Mouse (Mus musculus): ENCODE results near the gene Zdhhc17. TPM values are rescaled to one million over a fixed set of nuclear protein-coding genes. Genes with fewer than 3 reads are reported as not detected.
A peak's percentile ranks its signal among the peaks of the same experiment; 100 is the strongest.

Gene Zdhhc17
- 16.8 and 18.4 TPM in 2 replicates for polyA plus RNA-seq (2015; fragmentation: Nextera tagmentation; extraction: Ambion mirVana)

DNA sequence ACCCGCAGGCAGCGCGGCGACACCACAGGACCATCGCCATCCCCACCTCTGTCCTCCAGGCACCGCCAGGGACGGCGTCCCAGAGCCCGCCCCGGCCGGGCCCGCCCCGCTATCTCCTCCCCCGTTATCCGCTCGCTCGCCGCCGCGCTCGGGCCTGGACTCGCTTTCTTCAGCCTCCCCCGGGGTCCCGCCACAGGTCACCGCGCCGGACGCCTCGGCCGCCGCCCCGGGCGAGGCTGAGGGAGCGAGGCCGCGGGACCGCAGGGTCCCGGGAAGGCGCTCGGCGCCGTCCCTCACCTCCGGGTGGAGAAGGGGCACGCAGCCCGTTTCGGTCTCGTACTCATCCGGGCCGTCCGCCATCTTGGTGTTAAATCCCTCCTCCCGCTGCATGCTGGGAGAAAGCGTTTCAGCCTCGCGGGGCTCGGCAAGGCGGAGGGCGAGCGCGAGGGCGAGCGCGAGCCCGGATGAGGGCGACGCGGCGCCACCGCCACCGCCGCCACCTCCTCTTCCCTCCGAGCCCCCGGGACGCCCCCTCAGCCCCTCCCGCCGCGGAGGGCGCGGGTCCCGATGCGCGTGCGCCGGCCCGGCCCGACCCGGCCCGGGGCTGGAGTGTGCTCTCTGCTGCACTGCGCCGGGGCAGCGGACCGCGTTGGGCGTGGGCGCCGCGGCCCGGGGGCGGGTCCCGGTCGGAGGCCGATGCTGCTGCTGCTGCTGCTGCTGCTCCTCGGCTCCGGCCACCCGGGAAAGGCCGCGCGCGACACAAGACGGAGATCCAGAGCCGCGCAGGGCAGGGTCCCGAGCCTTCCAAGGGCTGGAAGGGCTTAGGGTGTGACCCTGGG, at the start of gene Zdhhc17:
TSS of gene Zdhhc17 (minus strand) at position 500 of the 839 bp plus-strand sequence.
- TF ChIP-seq CTCF (IDR thresholded peaks at IDR 0.05) (peak; percentile 11; the same call in 1 of the 2 replicates), EP300 (IDR thresholded peaks at IDR 0.05) (no peak)

DNA sequence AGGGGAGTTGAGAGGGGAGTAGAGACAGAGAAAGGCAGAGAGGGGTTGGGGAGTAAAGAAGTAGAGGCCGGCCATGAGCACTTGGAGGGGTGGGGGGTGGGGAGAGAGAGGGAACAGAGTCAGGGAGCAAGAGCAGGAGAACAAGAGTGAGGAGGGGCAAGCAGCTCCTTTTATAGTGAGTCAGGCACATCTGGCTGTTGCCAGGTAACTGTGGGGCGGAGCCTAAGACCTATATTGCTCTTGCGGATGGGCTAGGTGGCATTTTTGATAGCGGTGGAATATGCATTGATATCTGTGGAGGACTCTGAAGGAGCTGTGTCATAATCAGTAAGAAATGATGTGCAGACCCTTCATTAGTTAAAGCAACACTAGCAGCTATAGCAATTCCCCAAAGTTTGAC, 45.8 kb upstream of the Zdhhc17 start:
- 48% methylated on average over 4 of the region's 4 CpGs for WGBS
- Histone ChIP-seq H3K4me3 (ENCODE audit: low read depth, low read length) (no peak overlapping the region), H3K4me2 (replicated peaks; ENCODE audit: low read depth, low read length) (no peak overlapping the region), H3K9ac (replicated peaks; ENCODE audit: low read depth) (no peak overlapping the region), H3K27me3 (replicated peaks; ENCODE audit: insufficient read depth, low read length) (no peaks in the 10 kb centered on the region), H3K9me3 (ENCODE audit: low read length) (no peaks in the 10 kb centered on the region), H3K4me1 (ENCODE audit: insufficient read depth, low read depth, low read length) (no peaks in the 10 kb centered on the region), H3K27ac (ENCODE audit: low read length) (no peak overlapping the region), H3K36me3 (ENCODE audit: insufficient read depth, low read length) (no peaks in the 10 kb centered on the region)
- ATAC-seq (no peak), DNase-seq (ENCODE audit: low spot score) (no peak)
- TF ChIP-seq CTCF (IDR thresholded peaks at IDR 0.05), result no peak
- TF ChIP-seq EP300 (IDR thresholded peaks at IDR 0.05), result no peak

More for the DNA sequence above, at the start of gene Zdhhc17:
- H3K4me3 ChIP-seq (ENCODE audit: low read depth, low read length), result peak within 1 kb of the TSS; percentile 91
- H3K4me2 ChIP-seq (replicated peaks; ENCODE audit: low read depth, low read length), result peak within 1 kb of the TSS; percentile 83
- DNase-seq (ENCODE audit: low spot score) (peak; percentile 96), ATAC-seq (peak; percentile 94)
- peaks cover 3% of the 10 kb centered on the region; the same call in 1 of the 2 replicates for H3K4me1 ChIP-seq (ENCODE audit: insufficient read depth, low read depth, low read length)
- no peaks in the 10 kb centered on the region for H3K36me3 ChIP-seq (ENCODE audit: insufficient read depth, low read length)
- H3K27me3 ChIP-seq (replicated peaks; ENCODE audit: insufficient read depth, low read length), result no peaks in the 10 kb centered on the region
- H3K9me3 ChIP-seq (ENCODE audit: low read length), result no peaks in the 10 kb centered on the region
- H3K27ac ChIP-seq (ENCODE audit: low read length), result peak within 1 kb of the TSS; percentile 99
- H3K9ac ChIP-seq (replicated peaks; ENCODE audit: low read depth), result peak within 1 kb of the TSS; percentile 99
- under 1% methylated on average over 48 of the region's 112 CpGs for WGBS

DNA sequence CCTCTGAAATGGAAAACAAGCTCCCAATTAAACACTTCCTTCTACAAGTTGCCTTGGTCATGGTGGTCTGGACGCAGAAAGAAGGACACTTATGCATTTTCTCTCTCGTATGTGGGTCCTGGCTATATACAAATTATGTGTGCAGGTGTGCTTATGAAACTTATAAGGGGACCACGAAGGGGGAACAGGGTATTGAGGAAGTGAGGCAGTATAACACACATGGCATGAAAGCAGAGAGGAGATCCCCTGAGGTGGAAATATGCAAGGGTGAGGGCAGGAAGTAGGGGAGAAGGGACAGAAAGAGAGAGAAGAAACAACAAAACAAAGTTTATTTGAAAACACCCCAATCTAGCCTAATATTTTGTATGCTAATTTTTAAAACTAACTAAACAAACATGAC, 41.7 kb upstream of the Zdhhc17 start:
- no peaks in the 10 kb centered on the region for H3K27me3 ChIP-seq (replicated peaks; ENCODE audit: insufficient read depth, low read length)
- no peaks in the 10 kb centered on the region for H3K4me1 ChIP-seq (ENCODE audit: insufficient read depth, low read depth, low read length)
- no peaks in the 10 kb centered on the region for H3K9me3 ChIP-seq (ENCODE audit: low read length)
- no peaks in the 10 kb centered on the region for H3K36me3 ChIP-seq (ENCODE audit: insufficient read depth, low read length)
- H3K4me3 ChIP-seq (ENCODE audit: low read depth, low read length), result no peak overlapping the region
- 83% methylated on average over 3 of the region's 3 CpGs for WGBS
- ATAC-seq (no peak), DNase-seq (ENCODE audit: low spot score) (no peak)
- TF ChIP-seq CTCF (IDR thresholded peaks at IDR 0.05), result no peak
- no peak for TF ChIP-seq EP300 (IDR thresholded peaks at IDR 0.05)
- no peak overlapping the region for H3K27ac ChIP-seq (ENCODE audit: low read length)
- no peak overlapping the region for H3K9ac ChIP-seq (replicated peaks; ENCODE audit: low read depth)
- H3K4me2 ChIP-seq (replicated peaks; ENCODE audit: low read depth, low read length), result no peak overlapping the region

DNA sequence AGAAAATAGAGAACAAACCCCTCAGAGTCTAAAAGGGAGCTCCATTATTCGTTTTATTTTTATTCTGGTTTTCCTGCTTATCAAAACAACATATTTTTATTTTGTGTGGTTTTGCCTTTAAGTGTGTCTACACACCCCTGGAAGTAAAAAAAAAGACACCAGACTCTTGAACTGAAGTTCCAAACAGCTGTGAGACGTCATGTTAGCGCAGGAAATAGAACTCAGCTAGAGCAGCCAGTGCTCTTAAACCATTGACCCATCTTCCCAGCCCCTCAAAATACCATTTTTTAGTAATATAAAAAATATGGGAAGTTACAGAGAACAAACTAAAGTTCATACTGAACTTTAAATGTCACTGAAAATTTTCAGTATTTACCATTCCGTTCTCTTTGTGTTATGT, 40.6 kb upstream of the Zdhhc17 start:
- no peak overlapping the region for H3K4me2 ChIP-seq (replicated peaks; ENCODE audit: low read depth, low read length)
- no peak overlapping the region for H3K4me3 ChIP-seq (ENCODE audit: low read depth, low read length)
- DNase-seq (ENCODE audit: low spot score), result peak; percentile 27
- H3K9ac ChIP-seq (replicated peaks; ENCODE audit: low read depth), result no peak overlapping the region
- no peak overlapping the region for H3K27ac ChIP-seq (ENCODE audit: low read length)
- 66% methylated on average over 4 of the region's 4 CpGs for WGBS
- H3K9me3 ChIP-seq (ENCODE audit: low read length), result no peaks in the 10 kb centered on the region
- no peaks in the 10 kb centered on the region for H3K27me3 ChIP-seq (replicated peaks; ENCODE audit: insufficient read depth, low read length)
- H3K4me1 ChIP-seq (ENCODE audit: insufficient read depth, low read depth, low read length), result no peaks in the 10 kb centered on the region
- H3K36me3 ChIP-seq (ENCODE audit: insufficient read depth, low read length), result no peaks in the 10 kb centered on the region
- no peak for ATAC-seq
- TF ChIP-seq EP300 (IDR thresholded peaks at IDR 0.05) (no peak), CTCF (IDR thresholded peaks at IDR 0.05) (no peak)

DNA sequence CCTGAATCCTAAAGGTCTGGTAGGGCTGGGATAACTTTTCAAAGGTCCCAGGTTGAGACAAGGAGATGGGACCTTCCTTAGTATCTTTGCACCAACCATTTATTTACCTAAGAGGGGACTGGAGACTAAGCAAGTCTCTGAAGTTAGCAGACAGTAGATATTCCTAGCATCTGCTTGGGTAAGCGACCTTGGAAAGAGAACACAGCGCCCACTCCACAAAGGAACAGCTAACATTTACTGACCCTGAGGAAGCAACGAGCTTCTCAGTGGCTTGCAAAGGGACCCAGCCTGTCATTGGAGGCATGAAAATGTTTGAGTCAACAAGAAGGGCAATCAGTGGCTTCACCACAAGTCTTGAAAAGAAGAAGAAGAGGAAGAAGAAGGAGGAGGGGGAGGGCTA, 40.1 kb upstream of the Zdhhc17 start:
- TF ChIP-seq CTCF (IDR thresholded peaks at IDR 0.05), result no peak
- no peak for TF ChIP-seq EP300 (IDR thresholded peaks at IDR 0.05)
- no peak overlapping the region for H3K27ac ChIP-seq (ENCODE audit: low read length)
- no peak overlapping the region for H3K4me2 ChIP-seq (replicated peaks; ENCODE audit: low read depth, low read length)
- H3K36me3 ChIP-seq (ENCODE audit: insufficient read depth, low read length), result no peaks in the 10 kb centered on the region
- ATAC-seq, result no peak
- no peaks in the 10 kb centered on the region for H3K27me3 ChIP-seq (replicated peaks; ENCODE audit: insufficient read depth, low read length)
- WGBS, result 58% methylated on average over 3 of the region's 3 CpGs
- no peaks in the 10 kb centered on the region for H3K4me1 ChIP-seq (ENCODE audit: insufficient read depth, low read depth, low read length)
- H3K9me3 ChIP-seq (ENCODE audit: low read length), result no peaks in the 10 kb centered on the region
- no peak overlapping the region for H3K9ac ChIP-seq (replicated peaks; ENCODE audit: low read depth)
- no peak for DNase-seq (ENCODE audit: low spot score)
- no peak overlapping the region for H3K4me3 ChIP-seq (ENCODE audit: low read depth, low read length)

DNA sequence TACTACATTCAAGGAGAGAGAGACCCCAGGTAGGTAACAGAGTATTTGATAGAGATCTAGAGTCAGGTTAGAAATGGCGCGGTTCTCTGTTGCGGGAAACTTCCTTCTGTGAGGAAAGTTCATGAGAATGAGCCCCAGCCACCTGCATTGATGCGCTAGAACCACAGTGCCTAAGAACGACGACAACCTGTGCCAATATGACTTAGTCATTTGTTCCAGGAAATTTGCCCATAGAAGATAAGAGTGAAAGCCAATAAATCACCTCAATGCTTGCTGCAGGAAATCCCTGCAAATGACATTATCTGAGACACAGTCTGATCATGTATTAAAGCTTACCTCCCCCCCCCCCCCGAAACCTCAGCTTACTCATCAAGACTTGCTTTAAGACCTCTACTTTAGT, 38.0 kb upstream of the Zdhhc17 start:
- ATAC-seq (peak; percentile 28; the same call in 1 of the 2 replicates), DNase-seq (ENCODE audit: low spot score) (peak; percentile 8)
- Histone ChIP-seq H3K4me2 (replicated peaks; ENCODE audit: low read depth, low read length) (no peak overlapping the region), H3K27ac (ENCODE audit: low read length) (no peak overlapping the region), H3K4me1 (ENCODE audit: insufficient read depth, low read depth, low read length) (no peaks in the 10 kb centered on the region), H3K36me3 (ENCODE audit: insufficient read depth, low read length) (no peaks in the 10 kb centered on the region), H3K27me3 (replicated peaks; ENCODE audit: insufficient read depth, low read length) (no peaks in the 10 kb centered on the region), H3K4me3 (ENCODE audit: low read depth, low read length) (no peak overlapping the region), H3K9me3 (ENCODE audit: low read length) (no peaks in the 10 kb centered on the region), H3K9ac (replicated peaks; ENCODE audit: low read depth) (no peak overlapping the region)
- TF ChIP-seq CTCF (IDR thresholded peaks at IDR 0.05) (no peak), EP300 (IDR thresholded peaks at IDR 0.05) (peak; percentile 62)
- 60% methylated on average over 7 of the region's 7 CpGs for WGBS

Measured in lung, postnatal 0 days (tissue).